In the genomic region with DNA sequence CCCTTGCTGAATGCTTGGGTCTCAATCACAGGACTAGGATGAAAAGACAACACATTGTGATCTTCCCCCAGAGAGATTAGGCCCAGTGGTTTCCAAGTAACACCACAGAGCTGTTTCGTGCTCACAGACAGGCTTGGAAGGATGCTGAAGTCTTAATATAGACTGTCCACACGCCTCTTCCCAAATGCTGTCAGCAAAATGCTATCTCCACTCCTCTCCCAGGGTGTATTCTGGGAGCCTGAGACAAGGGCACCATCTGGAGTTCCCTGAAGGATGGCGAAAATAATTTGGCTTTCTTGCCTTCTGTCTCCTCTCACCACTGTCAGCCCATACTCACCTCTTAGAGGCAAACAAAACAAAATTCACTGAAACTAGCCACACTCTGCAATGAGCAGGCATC, we compare ENCODE assay signal across 13 mouse cellular contexts.
A peak's percentile ranks its signal among the peaks of the same experiment; 100 is the strongest.
DNase-seq lines count a peak whose midpoint lies in the region; ATAC-seq and TF ChIP-seq lines count a peak whose summit lies in the region.
"Had no signal": no experiment of that assay in that cellular context is flagged by ENCODE, and none has a peak within 500 bp of the region (broad histone marks: within the 10 kb centered on the region; RNA-seq: fewer than 3 reads in every experiment).

No protein-coding gene starts in this region.

- TF ChIP-seq POLR2A in lung, adult 2 months (IDR thresholded peaks at IDR 0.05; ENCODE audit: borderline replicate concordance, extremely low read depth, low read depth, low read length): no peak
- no peak for TF ChIP-seq POLR2A in thymus, adult 2 months (IDR thresholded peaks at IDR 0.05; ENCODE audit: control insufficient read depth, extremely low read depth, insufficient read depth, low read length, poor library complexity)

- no peak overlapping the region for H3K4me2 ChIP-seq in lung, embryonic 14.5 days
- no peak overlapping the region for H3K4me2 ChIP-seq in forebrain, embryonic 11.5 days (ENCODE audit: low read depth, low read length, severe bottlenecking)

- WGBS in lung, embryonic 14.5 days: 59% methylated on average over 3 of the region's 3 CpGs
- 73% methylated on average over 3 of the region's 3 CpGs for WGBS in lung, adult 2 months
- 81% methylated on average over 3 of the region's 3 CpGs for WGBS in forebrain, embryonic 11.5 days
- WGBS in thymus, adult 2 months: 86% methylated on average over 3 of the region's 3 CpGs

- no peaks in the 10 kb centered on the region for H3K27me3 ChIP-seq in lung, embryonic 14.5 days (ENCODE audit: insufficient read depth, low read length)
- no peaks in the 10 kb centered on the region for H3K27me3 ChIP-seq in forebrain, embryonic 11.5 days (ENCODE audit: control insufficient read depth, insufficient read depth, low read length)
- no peaks in the 10 kb centered on the region for H3K27me3 ChIP-seq in thymus, adult 2 months (ENCODE audit: control insufficient read depth, insufficient read depth, low read length)
- H3K27me3 ChIP-seq: megakaryocyte, embryonic 14.5 days had no signal

- peak; percentile 2 for DNase-seq in lung, embryonic 14.5 days
- no peak for DNase-seq in lung, adult 2 months
- peak; percentile 46 to 72 for DNase-seq in cerebellum, postnatal 14 days
- peak; percentile 25 for DNase-seq in layer of hippocampus, adult 9-10 months (ENCODE audit: low spot score)
- DNase-seq in right cerebral cortex, postnatal 14 days: peak; percentile 24
- no peak for DNase-seq in forebrain, embryonic 11.5 days (ENCODE audit: low spot score)
- no peak for DNase-seq in spleen, adult 12 weeks (ENCODE audit: low spot score)
- DNase-seq in thymus, adult 2 months: no peak
- DNase-seq: adrenal gland, adult 2 months; thymus, postnatal 14 days had no signal

- no peak overlapping the region for H3K4me3 ChIP-seq in lung, embryonic 14.5 days (ENCODE audit: low read depth, low read length)
- H3K4me3 ChIP-seq in lung, adult 2 months (replicated peaks; ENCODE audit: extremely low read depth, low read depth, low read length): no peak overlapping the region
- H3K4me3 ChIP-seq in forebrain, embryonic 11.5 days (ENCODE audit: low read depth, low read length): no peak overlapping the region
- no peak overlapping the region for H3K4me3 ChIP-seq in thymus, adult 2 months (ENCODE audit: control insufficient read depth, insufficient read depth, low read length)
- H3K4me3 ChIP-seq: megakaryocyte, embryonic 14.5 days had no signal

- no peak for TF ChIP-seq CTCF in lung, embryonic 14.5 days (IDR thresholded peaks at IDR 0.05; ENCODE audit: low read depth)
- TF ChIP-seq CTCF in lung, adult 2 months (IDR thresholded peaks at IDR 0.05; ENCODE audit: insufficient read depth, low read length): no peak
- no peak for TF ChIP-seq CTCF in thymus, adult 2 months (IDR thresholded peaks at IDR 0.05; ENCODE audit: borderline replicate concordance, control insufficient read depth, extremely low read depth, insufficient read depth, low read length, poor library complexity)

- H3K27ac ChIP-seq in lung, embryonic 14.5 days (ENCODE audit: low read depth): no peak overlapping the region
- H3K27ac ChIP-seq in forebrain, embryonic 11.5 days (ENCODE audit: low read depth, low read length): no peak overlapping the region
- H3K27ac ChIP-seq in thymus, adult 2 months (ENCODE audit: control insufficient read depth, insufficient read depth, low read length): no peak overlapping the region
- H3K27ac ChIP-seq: liver, embryonic 14.5 days had no signal

- no peak overlapping the region for H3K9ac ChIP-seq in lung, embryonic 14.5 days
- H3K9ac ChIP-seq in forebrain, embryonic 11.5 days (ENCODE audit: low read length): no peak overlapping the region
- H3K9ac ChIP-seq: liver, embryonic 14.5 days had no signal

- no peaks in the 10 kb centered on the region for H3K36me3 ChIP-seq in lung, embryonic 14.5 days (ENCODE audit: insufficient read depth)
- no peaks in the 10 kb centered on the region for H3K36me3 ChIP-seq in forebrain, embryonic 11.5 days (ENCODE audit: control insufficient read depth, insufficient read depth, low read length)
- no peaks in the 10 kb centered on the region for H3K36me3 ChIP-seq in thymus, adult 2 months (ENCODE audit: control insufficient read depth, insufficient read depth, low read length)

- no peaks in the 10 kb centered on the region for H3K4me1 ChIP-seq in lung, embryonic 14.5 days (ENCODE audit: insufficient read depth)
- H3K4me1 ChIP-seq in lung, adult 2 months (ENCODE audit: control insufficient read depth, insufficient read depth, low read length): no peaks in the 10 kb centered on the region
- no peaks in the 10 kb centered on the region for H3K4me1 ChIP-seq in forebrain, embryonic 11.5 days (replicated peaks; ENCODE audit: control insufficient read depth, insufficient read depth, low read length)
- H3K4me1 ChIP-seq in thymus, adult 2 months (replicated peaks; ENCODE audit: control insufficient read depth, insufficient read depth, low read length): no peaks in the 10 kb centered on the region
- H3K4me1 ChIP-seq: megakaryocyte, embryonic 14.5 days had no signal

- H3K9me3 ChIP-seq in lung, embryonic 14.5 days (ENCODE audit: low read depth, low read length): no peaks in the 10 kb centered on the region
- H3K9me3 ChIP-seq in forebrain, embryonic 11.5 days (ENCODE audit: control insufficient read depth, low read length): no peaks in the 10 kb centered on the region
- H3K9me3 ChIP-seq: megakaryocyte, embryonic 14.5 days had no signal

- ATAC-seq in lung, embryonic 14.5 days (ENCODE audit: insufficient read depth): no peak
- no peak for ATAC-seq in forebrain, embryonic 11.5 days (replicated peaks; ENCODE audit: low FRiP score)
- ATAC-seq: intestine, postnatal 0 days had no signal

Comparison
In these comparisons a context has a peak if more than half of its experiments do, and no peak if none do; other contexts are left out.
1. DNase-seq: peak in lung, embryonic 14.5 days (single experiment), cerebellum, postnatal 14 days (2 of 2), layer of hippocampus, adult 9-10 months (single experiment) and right cerebral cortex, postnatal 14 days (single experiment); none in lung, adult 2 months (single experiment), forebrain, embryonic 11.5 days (single experiment), spleen, adult 12 weeks (single experiment) and thymus, adult 2 months (single experiment).